Mouse (Mus musculus): ENCODE results near the gene Ppp3ca.

The Ppp3ca gene

DNA sequence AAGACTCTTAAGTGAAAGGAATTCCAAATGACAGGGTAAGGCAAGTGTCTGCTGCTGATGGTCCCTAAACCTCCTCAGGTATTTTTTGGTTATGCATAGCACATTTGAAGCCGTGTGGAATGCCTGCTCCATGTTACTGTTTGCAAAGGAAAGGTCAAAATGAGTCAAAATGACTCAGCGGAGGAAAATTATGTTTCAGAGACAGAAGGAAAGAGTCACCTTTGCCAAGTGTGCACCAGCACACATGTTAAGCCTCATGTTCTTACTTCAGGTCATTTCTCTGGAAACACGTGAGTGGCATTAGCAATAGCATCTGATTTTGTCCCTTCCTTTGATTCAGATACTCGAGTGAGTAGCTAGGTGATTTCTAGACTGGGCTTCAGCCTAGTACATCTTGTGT, 186.1 kb downstream of the Ppp3ca start:
- no peak for DNase-seq (ENCODE audit: low spot score in 2 of 2)

DNA sequence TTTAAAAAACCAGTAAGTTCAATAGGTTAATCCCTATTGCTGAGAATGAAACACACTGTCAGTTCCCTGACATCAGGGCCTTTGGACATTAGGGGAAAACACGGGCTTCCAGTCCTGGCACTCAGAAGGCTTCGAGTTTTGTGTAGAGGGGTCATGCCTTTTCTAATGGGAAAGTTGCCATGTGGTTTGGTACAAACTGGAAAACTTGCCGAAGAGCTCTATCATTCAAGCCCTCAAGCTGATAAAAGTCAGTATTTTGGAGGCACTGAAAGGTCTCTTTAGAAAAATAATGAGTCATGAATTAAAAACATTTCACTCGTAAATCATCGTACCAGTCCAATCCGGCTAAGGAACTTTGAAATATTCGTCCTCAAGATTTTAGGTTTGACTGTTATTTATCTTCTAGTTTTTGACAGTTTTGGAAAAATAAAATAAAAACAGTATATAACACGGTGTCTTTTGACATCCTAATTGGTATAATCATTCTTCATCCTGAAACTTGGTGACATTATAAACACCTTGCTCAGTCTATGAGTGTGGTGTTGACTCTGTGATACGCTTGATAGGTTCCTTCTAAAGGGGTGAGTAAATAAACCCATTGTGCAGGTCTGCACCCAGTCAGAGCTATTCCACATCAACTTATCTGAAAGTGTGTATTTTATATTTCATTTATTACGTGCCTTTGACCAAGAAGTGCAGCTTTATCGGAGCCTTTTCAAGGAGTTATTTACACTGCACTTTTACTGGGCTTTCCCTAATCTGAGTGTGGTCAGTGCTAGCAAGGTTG, 192.3 kb downstream of the Ppp3ca start:
- DNase-seq (ENCODE audit: low spot score in 2 of 2) = no peak

DNA sequence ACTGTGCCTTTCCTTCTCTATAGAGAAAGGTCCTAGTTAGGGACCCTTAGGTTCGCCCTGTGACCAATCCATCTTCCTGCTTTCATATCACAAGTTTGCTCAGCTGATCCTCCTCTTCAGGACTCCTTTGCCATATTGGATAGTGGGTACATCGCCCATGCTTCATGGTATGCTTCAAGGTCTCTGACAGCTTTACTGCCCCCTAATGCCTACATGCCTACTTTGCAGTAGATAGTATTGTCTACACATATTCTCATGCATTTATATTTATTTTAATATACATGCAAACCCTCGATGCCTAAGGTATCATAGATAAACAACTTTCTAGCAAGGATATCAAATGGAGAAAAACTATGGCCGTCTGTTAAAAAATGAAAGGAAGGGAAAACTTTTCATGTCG, 193.2 kb downstream of the Ppp3ca start:
- DNase-seq (ENCODE audit: low spot score in 2 of 2) = no peak

GRCm38 (mm10) chr3:136864306-136864705, 194.4 kb downstream of the Ppp3ca start:
- no peak for DNase-seq (ENCODE audit: low spot score in 2 of 2)

GRCm38 (mm10) chr3:136865176-136865859, 195.4 kb downstream of the Ppp3ca start:
- no peak for DNase-seq (ENCODE audit: low spot score in 2 of 2)

- DNase-seq (ENCODE audit: low spot score in 2 of 2) = no peak
Measured at GRCm38 (mm10) chr3:136866095-136866494, 196.2 kb downstream of the Ppp3ca start.

DNA sequence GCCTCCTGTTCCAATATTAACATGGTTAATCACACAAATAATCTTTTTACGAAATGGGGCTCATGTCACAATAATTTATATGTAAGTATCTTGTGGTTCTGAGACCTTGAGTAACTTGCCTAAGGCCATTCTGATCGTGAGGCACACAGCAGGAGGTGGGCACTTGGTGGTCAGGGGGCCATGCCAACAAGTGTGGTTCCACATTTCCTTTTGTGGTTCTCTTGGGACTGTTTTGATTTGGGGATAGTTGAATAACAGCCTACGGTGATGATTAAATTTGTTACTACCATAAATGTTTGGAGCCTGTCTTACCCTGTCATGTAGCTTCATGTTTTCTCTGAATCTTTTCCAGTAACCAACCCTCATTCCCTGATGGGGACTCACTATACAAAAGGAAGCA, 196.6 kb downstream of the Ppp3ca start:
- no peak for DNase-seq (ENCODE audit: low spot score in 2 of 2)

DNA sequence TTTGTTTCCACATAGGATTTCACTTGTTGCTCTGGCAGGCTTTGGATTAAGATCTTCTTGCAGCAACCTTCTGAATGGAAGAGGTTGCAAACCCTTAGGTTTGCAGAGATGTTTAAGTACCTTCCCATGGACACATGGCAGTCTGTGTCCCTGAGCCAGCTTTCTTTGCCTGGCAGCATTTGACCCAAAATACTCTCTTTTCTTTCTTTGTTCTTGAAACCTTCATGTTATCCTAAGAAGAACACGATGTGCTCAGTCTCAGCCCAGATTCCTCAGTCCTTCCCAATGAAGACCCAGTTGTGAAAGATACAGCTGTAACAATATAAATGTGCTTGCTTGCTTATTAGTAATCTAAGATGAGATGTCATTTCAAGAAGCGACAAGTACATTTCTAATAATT, 197.4 kb downstream of the Ppp3ca start:
- no peak for DNase-seq (ENCODE audit: low spot score in 2 of 2)

DNA sequence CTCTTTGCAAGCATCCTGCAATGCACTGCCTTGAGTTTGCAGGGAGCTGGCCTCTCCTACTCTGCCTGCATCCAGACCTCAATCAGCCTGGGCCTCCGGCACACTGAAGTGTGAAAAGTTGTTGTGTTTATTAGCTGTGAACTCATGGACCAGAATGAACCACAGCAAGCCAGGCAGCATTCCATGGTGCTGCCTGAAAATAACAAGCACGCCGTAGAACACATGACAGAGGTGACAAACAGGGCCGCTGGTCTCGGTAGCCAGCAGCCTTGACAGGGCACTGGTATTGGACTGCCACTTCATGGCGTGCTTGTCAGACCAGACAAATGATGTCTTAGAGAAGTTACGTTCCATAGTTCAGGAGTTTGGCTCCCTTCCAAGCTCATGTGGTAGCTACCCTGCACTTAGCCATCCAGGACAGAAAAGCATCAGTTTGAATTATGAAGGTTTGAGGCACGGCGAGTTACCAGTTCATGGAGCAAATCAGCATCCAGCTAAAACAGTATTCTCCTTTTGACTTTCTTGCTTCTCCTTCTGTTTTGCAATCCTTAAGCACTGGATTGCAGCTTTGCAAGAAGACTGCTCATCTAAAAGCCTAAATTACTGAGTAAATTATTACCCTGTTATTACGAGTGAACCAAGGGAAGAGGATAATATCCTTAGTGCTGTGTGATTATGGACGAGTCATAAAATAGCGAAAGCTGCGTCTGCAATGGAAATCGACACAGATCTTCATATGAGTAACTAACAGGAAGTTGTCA, 202.0 kb downstream of the Ppp3ca start:
- DNase-seq (ENCODE audit: low spot score in 2 of 2) = no peak

DNA sequence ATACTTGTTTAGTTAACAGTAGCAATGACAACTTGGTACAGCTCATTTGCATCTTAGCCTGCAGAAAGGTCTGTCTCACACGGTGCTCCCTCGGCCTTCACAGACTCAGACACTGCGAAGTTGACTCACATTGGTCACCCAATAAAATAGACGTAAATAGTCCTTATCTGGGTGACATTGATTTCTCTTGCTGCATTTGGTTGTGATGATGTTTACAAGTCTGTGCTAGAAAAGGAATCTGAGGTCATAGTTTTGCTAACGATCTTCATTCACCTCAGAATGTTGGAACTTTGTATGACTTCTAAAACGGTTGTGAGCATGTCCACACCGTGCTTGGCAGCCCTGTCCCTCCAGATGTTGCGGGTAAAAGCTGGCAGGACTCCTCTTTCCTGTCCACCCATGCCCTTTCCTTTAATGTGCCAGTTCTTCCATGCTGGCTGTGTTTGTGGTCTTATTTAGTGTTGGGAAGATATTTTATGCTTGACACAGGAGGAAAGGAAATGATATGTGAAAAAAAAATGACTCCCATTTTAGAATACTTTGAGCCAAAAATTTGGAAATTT, 202.7 kb downstream of the Ppp3ca start:
- no peak for DNase-seq (ENCODE audit: low spot score in 2 of 2)

DNA sequence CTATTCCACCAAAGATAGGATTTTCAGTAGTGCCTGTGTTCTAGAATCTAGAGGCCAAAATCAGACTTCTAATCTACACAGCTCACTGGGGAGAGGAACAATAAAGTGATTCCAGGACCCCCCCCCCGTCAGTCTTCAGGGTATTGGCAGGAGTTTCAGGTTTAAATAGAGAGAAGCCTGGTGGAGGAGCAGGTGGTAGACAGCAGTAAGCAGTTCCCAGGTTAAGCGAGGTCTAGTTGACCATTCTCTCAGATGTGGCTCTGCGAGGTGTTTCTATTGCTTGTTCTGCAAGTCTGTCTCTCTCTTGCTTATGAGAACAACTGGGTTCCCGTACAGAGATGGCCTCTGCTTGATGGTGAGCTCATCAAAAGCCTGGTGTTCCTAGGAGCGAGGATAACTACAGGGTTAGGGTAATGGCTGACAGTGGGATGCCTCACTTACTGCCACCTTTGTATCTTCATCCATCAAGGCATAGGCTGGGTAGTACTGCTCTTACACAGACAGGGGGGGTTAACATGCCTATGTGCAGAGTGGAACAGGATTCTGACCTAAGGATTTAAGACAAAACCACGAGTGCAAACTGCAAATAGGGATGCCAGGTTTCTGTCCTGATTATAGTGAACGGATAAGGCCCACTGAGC, 204.0 kb downstream of the Ppp3ca start:
- no peak for DNase-seq (ENCODE audit: low spot score in 2 of 2)

DNA sequence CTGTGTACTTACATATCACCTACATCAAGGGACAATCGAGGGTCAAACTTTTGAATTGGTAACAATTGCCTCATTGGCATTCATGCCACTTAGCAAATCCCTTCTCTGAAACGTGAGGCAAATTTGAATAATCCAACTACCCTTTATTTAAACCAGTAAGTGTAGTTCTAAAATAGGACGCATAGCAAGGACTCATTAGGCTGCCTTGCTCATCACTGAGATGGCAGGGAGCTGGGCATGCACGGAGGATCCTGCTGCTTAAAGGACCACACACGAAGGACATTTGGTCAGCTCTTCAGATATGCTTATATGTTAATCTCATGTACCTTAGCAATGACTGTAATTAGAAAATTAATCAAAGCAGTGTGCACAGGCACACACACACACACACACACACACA, 204.6 kb downstream of the Ppp3ca start:
- no peak for DNase-seq (ENCODE audit: low spot score in 2 of 2)

GRCm38 (mm10) chr3:136887741-136888140, 217.8 kb downstream of the Ppp3ca start:
- no peak for DNase-seq (ENCODE audit: low spot score in 2 of 2)

- no peak for DNase-seq (ENCODE audit: low spot score in 2 of 2)
Measured at GRCm38 (mm10) chr3:136892140-136892539, 222.2 kb downstream of the Ppp3ca start.

- no peak for DNase-seq (ENCODE audit: low spot score in 2 of 2)
Measured at GRCm38 (mm10) chr3:136893596-136894402, 223.9 kb downstream of the Ppp3ca start.

DNA sequence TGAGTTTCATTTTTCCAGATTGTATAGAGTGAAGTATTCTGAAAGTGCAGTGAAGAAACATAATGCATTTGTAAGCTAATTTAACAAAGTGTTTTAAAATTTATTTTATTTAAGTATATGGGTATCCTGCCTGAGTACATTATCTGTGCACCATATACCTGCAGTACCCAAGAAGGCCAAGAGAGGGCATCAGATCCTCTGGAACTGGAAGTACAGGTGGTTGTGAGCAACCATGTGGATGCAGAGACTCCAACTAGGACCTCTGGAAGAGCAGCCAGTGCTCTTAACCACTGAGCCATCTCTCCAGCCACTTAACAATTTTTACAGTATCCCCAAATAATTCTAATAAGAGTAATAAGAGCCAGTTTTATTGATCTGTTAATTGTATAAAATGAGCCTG, 225.6 kb downstream of the Ppp3ca start:
- DNase-seq (ENCODE audit: low spot score in 2 of 2) = no peak

DNA sequence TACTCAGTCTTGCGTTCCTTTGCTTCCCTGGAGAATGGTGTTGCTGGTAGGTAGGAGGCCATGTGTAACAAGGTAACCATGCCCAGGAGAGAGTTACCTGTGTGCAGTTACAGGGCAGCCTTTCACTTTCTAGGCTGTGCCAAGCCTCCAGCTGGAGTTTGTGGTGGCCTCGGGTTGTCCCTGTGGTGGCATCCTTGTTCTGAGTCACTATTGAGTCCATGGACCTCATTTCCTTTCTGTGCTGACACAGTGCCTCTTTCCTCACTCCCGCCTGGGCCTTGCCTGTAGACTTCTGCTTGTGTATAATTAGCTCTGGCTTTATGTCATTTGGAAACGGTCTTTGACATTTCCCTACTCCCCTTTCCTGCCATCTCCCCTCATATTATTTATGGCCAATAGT, 226.4 kb downstream of the Ppp3ca start:
- no peak for DNase-seq (ENCODE audit: low spot score in 2 of 2)

- no peak for DNase-seq (ENCODE audit: low spot score in 2 of 2)
Measured at GRCm38 (mm10) chr3:136899744-136900143, 229.8 kb downstream of the Ppp3ca start.

DNA sequence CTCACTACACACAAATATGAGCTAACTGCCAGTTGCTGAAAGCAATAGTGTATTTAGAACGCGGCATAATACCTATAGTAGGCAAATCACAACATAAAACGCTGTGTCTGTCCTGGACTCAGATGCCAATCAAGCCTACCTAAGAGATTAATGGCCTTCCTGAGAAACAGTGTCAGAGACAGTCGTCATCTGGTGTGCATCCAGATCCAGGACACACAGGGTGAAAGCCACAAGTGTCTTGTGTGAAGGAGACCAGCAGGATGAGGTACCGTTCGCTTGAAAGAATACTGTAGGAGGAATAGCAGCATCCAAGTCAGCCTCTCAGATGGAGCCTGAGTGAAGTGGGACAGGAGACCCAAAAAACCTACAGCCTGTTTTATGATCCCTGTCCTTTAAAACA, 231.1 kb downstream of the Ppp3ca start:
- no peak for DNase-seq (ENCODE audit: low spot score in 2 of 2)

GRCm38 (mm10) chr3:136902776-136903175, 232.9 kb downstream of the Ppp3ca start:
- DNase-seq (ENCODE audit: low spot score in 2 of 2) = no peak

DNA sequence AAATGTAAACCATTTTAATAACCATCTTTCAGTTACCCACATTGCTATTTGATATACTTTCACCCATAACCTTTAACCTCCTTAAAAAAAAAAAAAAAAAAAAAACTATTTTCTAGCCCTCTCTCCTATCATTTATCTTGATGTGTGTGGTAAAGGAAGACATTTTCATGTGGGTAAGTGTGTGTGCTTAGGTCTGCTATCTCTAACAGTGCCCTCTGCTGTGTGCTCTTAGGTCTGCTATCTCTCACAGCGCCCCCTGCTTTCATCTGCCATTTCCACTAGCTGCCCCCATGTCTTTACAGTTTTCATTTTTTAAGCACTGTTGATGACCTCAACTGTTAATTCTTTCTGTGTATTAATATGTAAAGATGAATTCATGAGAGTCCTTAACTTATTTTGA, 235.7 kb downstream of the Ppp3ca start:
- DNase-seq (ENCODE audit: low spot score in 2 of 2) = no peak

Data from right cerebral cortex, adult 2 months (tissue).